Mouse (Mus musculus) spleen, adult 18-20 months (tissue): ENCODE measurements around the gene Rap1a.

Experiments
- DNase-seq, 2 experiments: peaks; one replicate each; pipeline ENCODE4 v3.0.0; 2022; ENCODE audit warnings: mixed read lengths in 2 of 2

Rap1a gene

GRCm38 (mm10) chr3:105686394-105687323 lies 114.5 kb downstream of the Rap1a start:
- DNase-seq = no peak

GRCm38 (mm10) chr3:105680346-105680745 lies 120.8 kb downstream of the Rap1a start:
- DNase-seq = no peak
